Mouse (Mus musculus) lung, postnatal 0 days (tissue): Measurements from ENCODE around the gene Slc11a2.

ENCODE experiments used
- CTCF ChIP-seq: IDR thresholded peaks from 2 replicates; pipeline ENCODE4 v1.5.1; 2016; ENCODE audit warnings: antibody characterized with exemption, mild to moderate bottlenecking
- EP300 ChIP-seq: IDR thresholded peaks from 2 replicates; pipeline ENCODE4 v1.6.1; 2016; ENCODE audit warnings: antibody characterized with exemption, mild to moderate bottlenecking, control low read depth

DNA sequence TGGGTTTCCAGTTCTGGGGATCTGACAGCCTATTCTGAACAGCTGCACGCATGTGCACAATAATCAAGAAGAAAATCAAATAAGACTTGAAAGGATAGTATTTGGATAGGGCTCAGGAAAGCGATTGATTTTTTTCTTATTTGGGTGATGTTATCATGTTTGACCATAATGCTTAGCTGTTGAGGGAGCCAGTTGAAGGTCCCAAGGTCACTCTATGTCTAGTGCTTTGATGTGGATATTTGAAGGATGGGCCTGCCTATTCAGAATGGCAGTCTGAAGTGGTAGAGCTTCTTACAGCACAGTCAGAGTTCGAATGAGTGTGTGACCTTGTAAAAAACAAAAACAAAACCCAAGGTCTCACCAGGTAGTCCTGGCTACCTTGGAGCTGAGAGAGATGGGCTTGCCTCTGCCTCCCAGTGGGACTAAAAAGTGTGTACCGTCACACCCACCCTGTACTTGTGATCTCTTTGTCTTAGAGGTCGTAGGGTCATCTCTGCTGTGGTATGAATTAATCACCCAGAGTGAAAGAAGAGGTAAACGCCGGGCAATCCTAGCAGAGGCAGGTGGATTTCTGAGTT is 49.1 kb upstream of the Slc11a2 start:
- TF ChIP-seq EP300 (no peak), CTCF (no peak)
